Mouse (Mus musculus): ENCODE measurements at regions not wholly inside any gene's neighbourhood (a gene's known extent, or its start where the extent isn't known, plus 50 kb on each side); places are given as distances from the start of the nearest gene placed in this dataset.

GRCm38 (mm10) chr10:96236777-96237373 is 100.5 kb downstream of the Gm5426 start:
- Histone ChIP-seq H3K9me3 (ENCODE audit: control insufficient read depth, low read length) (no peaks in the 10 kb centered on the region; the same call in 1 of the 2 replicates), H3K4me2 (ENCODE audit: low read length) (no peak overlapping the region), H3K4me3 (replicated peaks; ENCODE audit: low read depth, low read length) (no peak overlapping the region), H3K4me1 (ENCODE audit: control insufficient read depth, insufficient read depth, low read length) (no peaks in the 10 kb centered on the region), H3K27me3 (ENCODE audit: control insufficient read depth, insufficient read depth, low read length) (no peaks in the 10 kb centered on the region), H3K9ac (replicated peaks; ENCODE audit: low read length) (no peak overlapping the region), H3K27ac (replicated peaks; ENCODE audit: low read depth, low read length) (no peak overlapping the region), H3K36me3 (ENCODE audit: control insufficient read depth, insufficient read depth, low read length) (no peaks in the 10 kb centered on the region)
- WGBS = 93% methylated on average over 6 of the region's 6 CpGs
- no peak for DNase-seq
- ATAC-seq (ENCODE audit: low FRiP score, low TSS enrichment) = no peak

GRCm38 (mm10) chr10:96237572-96238130 is 101.2 kb downstream of the Gm5426 start:
- no peak overlapping the region for H3K9ac ChIP-seq (replicated peaks; ENCODE audit: low read length)
- H3K4me2 ChIP-seq (ENCODE audit: low read length) = no peak overlapping the region
- no peak overlapping the region for H3K27ac ChIP-seq (replicated peaks; ENCODE audit: low read depth, low read length)
- H3K9me3 ChIP-seq (ENCODE audit: control insufficient read depth, low read length) = no peaks in the 10 kb centered on the region; the same call in 1 of the 2 replicates
- H3K36me3 ChIP-seq (ENCODE audit: control insufficient read depth, insufficient read depth, low read length) = no peaks in the 10 kb centered on the region
- H3K27me3 ChIP-seq (ENCODE audit: control insufficient read depth, insufficient read depth, low read length) = no peaks in the 10 kb centered on the region
- no peak overlapping the region for H3K4me3 ChIP-seq (replicated peaks; ENCODE audit: low read depth, low read length)
- WGBS = 94% methylated on average over 5 of the region's 5 CpGs
- DNase-seq = no peak
- no peak for ATAC-seq (ENCODE audit: low FRiP score, low TSS enrichment)
- no peaks in the 10 kb centered on the region for H3K4me1 ChIP-seq (ENCODE audit: control insufficient read depth, insufficient read depth, low read length)

- Histone ChIP-seq H3K36me3 (ENCODE audit: control insufficient read depth, insufficient read depth, low read length) (no peaks in the 10 kb centered on the region), H3K27me3 (ENCODE audit: control insufficient read depth, insufficient read depth, low read length) (no peaks in the 10 kb centered on the region), H3K4me3 (replicated peaks; ENCODE audit: low read depth, low read length) (no peak overlapping the region), H3K4me2 (ENCODE audit: low read length) (no peak overlapping the region), H3K4me1 (ENCODE audit: control insufficient read depth, insufficient read depth, low read length) (no peaks in the 10 kb centered on the region), H3K27ac (replicated peaks; ENCODE audit: low read depth, low read length) (no peak overlapping the region), H3K9ac (replicated peaks; ENCODE audit: low read length) (no peak overlapping the region), H3K9me3 (ENCODE audit: control insufficient read depth, low read length) (no peaks in the 10 kb centered on the region; the same call in 1 of the 2 replicates)
- 91% methylated on average over 4 of the region's 4 CpGs for WGBS
- ATAC-seq (ENCODE audit: low FRiP score, low TSS enrichment) (no peak), DNase-seq (no peak)
Measured at GRCm38 (mm10) chr10:96238251-96238650, 101.8 kb downstream of the Gm5426 start.

- 87% methylated on average over 3 of the region's 3 CpGs for WGBS
- ATAC-seq (ENCODE audit: low FRiP score, low TSS enrichment) = no peak
Measured at GRCm38 (mm10) chr10:96238850-96239249, 102.4 kb downstream of the Gm5426 start.

GRCm38 (mm10) chr10:96240591-96240990 is 104.2 kb downstream of the Gm5426 start:
- H3K27ac ChIP-seq (replicated peaks; ENCODE audit: low read depth, low read length) = no peak overlapping the region
- H3K27me3 ChIP-seq (ENCODE audit: control insufficient read depth, insufficient read depth, low read length) = no peaks in the 10 kb centered on the region
- no peak overlapping the region for H3K4me2 ChIP-seq (ENCODE audit: low read length)
- no peaks in the 10 kb centered on the region for H3K4me1 ChIP-seq (ENCODE audit: control insufficient read depth, insufficient read depth, low read length)
- no peaks in the 10 kb centered on the region; the same call in 1 of the 2 replicates for H3K9me3 ChIP-seq (ENCODE audit: control insufficient read depth, low read length)
- H3K4me3 ChIP-seq (replicated peaks; ENCODE audit: low read depth, low read length) = no peak overlapping the region
- no peak for ATAC-seq (ENCODE audit: low FRiP score, low TSS enrichment)
- 92% methylated on average over 4 of the region's 4 CpGs for WGBS
- H3K9ac ChIP-seq (replicated peaks; ENCODE audit: low read length) = no peak overlapping the region
- H3K36me3 ChIP-seq (ENCODE audit: control insufficient read depth, insufficient read depth, low read length) = no peaks in the 10 kb centered on the region
- no peak for DNase-seq

More at GRCm38 (mm10) chr10:96238850-96239249, 102.4 kb downstream of the Gm5426 start:
- no peak overlapping the region for H3K4me2 ChIP-seq (ENCODE audit: low read length)
- no peak overlapping the region for H3K9ac ChIP-seq (replicated peaks; ENCODE audit: low read length)
- DNase-seq = no peak
- H3K4me1 ChIP-seq (ENCODE audit: control insufficient read depth, insufficient read depth, low read length) = no peaks in the 10 kb centered on the region
- no peak overlapping the region for H3K27ac ChIP-seq (replicated peaks; ENCODE audit: low read depth, low read length)
- no peaks in the 10 kb centered on the region for H3K36me3 ChIP-seq (ENCODE audit: control insufficient read depth, insufficient read depth, low read length)
- H3K27me3 ChIP-seq (ENCODE audit: control insufficient read depth, insufficient read depth, low read length) = no peaks in the 10 kb centered on the region
- no peak overlapping the region for H3K4me3 ChIP-seq (replicated peaks; ENCODE audit: low read depth, low read length)
- no peaks in the 10 kb centered on the region; the same call in 1 of the 2 replicates for H3K9me3 ChIP-seq (ENCODE audit: control insufficient read depth, low read length)

- no peak overlapping the region for H3K4me3 ChIP-seq (replicated peaks; ENCODE audit: low read depth, low read length)
- H3K27ac ChIP-seq (replicated peaks; ENCODE audit: low read depth, low read length) = no peak overlapping the region
- no peak overlapping the region for H3K4me2 ChIP-seq (ENCODE audit: low read length)
- DNase-seq (no peak), ATAC-seq (ENCODE audit: low FRiP score, low TSS enrichment) (no peak)
- no peak overlapping the region for H3K9ac ChIP-seq (replicated peaks; ENCODE audit: low read length)
- no peaks in the 10 kb centered on the region for H3K9me3 ChIP-seq (ENCODE audit: control insufficient read depth, low read length)
- H3K4me1 ChIP-seq (ENCODE audit: control insufficient read depth, insufficient read depth, low read length) = no peaks in the 10 kb centered on the region
- no peaks in the 10 kb centered on the region for H3K36me3 ChIP-seq (ENCODE audit: control insufficient read depth, insufficient read depth, low read length)
- no peaks in the 10 kb centered on the region for H3K27me3 ChIP-seq (ENCODE audit: control insufficient read depth, insufficient read depth, low read length)
Measured at GRCm38 (mm10) chr10:96253671-96254070, 117.3 kb downstream of the Gm5426 start.

- ATAC-seq (ENCODE audit: low FRiP score, low TSS enrichment) = no peak
- no peak overlapping the region for H3K4me3 ChIP-seq (replicated peaks; ENCODE audit: low read depth, low read length)
- no peaks in the 10 kb centered on the region for H3K36me3 ChIP-seq (ENCODE audit: control insufficient read depth, insufficient read depth, low read length)
- WGBS = 76% methylated on average over 2 of the region's 2 CpGs
- no peak overlapping the region for H3K27ac ChIP-seq (replicated peaks; ENCODE audit: low read depth, low read length)
- H3K4me2 ChIP-seq (ENCODE audit: low read length) = no peak overlapping the region
- H3K9me3 ChIP-seq (ENCODE audit: control insufficient read depth, low read length) = no peaks in the 10 kb centered on the region
- DNase-seq = no peak
- no peaks in the 10 kb centered on the region for H3K27me3 ChIP-seq (ENCODE audit: control insufficient read depth, insufficient read depth, low read length)
- H3K4me1 ChIP-seq (ENCODE audit: control insufficient read depth, insufficient read depth, low read length) = no peaks in the 10 kb centered on the region
- no peak overlapping the region for H3K9ac ChIP-seq (replicated peaks; ENCODE audit: low read length)
Measured at GRCm38 (mm10) chr10:96254250-96254862, 118.0 kb downstream of the Gm5426 start.

- Histone ChIP-seq H3K4me1 (ENCODE audit: control insufficient read depth, insufficient read depth, low read length) (no peaks in the 10 kb centered on the region), H3K4me3 (replicated peaks; ENCODE audit: low read depth, low read length) (no peak overlapping the region), H3K4me2 (ENCODE audit: low read length) (no peak overlapping the region), H3K9me3 (ENCODE audit: control insufficient read depth, low read length) (no peaks in the 10 kb centered on the region), H3K27ac (replicated peaks; ENCODE audit: low read depth, low read length) (no peak overlapping the region), H3K9ac (replicated peaks; ENCODE audit: low read length) (no peak overlapping the region), H3K27me3 (ENCODE audit: control insufficient read depth, insufficient read depth, low read length) (no peaks in the 10 kb centered on the region), H3K36me3 (ENCODE audit: control insufficient read depth, insufficient read depth, low read length) (no peaks in the 10 kb centered on the region)
- 87% methylated on average over 7 of the region's 7 CpGs for WGBS
- ATAC-seq (ENCODE audit: low FRiP score, low TSS enrichment) (no peak), DNase-seq (no peak)
Measured at GRCm38 (mm10) chr10:96257935-96258334, 121.5 kb downstream of the Gm5426 start.

- Histone ChIP-seq H3K9ac (replicated peaks; ENCODE audit: low read length) (no peak overlapping the region), H3K27ac (replicated peaks; ENCODE audit: low read depth, low read length) (no peak overlapping the region), H3K27me3 (ENCODE audit: control insufficient read depth, insufficient read depth, low read length) (no peaks in the 10 kb centered on the region), H3K4me2 (ENCODE audit: low read length) (no peak overlapping the region), H3K4me3 (replicated peaks; ENCODE audit: low read depth, low read length) (no peak overlapping the region), H3K9me3 (ENCODE audit: control insufficient read depth, low read length) (no peaks in the 10 kb centered on the region), H3K36me3 (ENCODE audit: control insufficient read depth, insufficient read depth, low read length) (no peaks in the 10 kb centered on the region), H3K4me1 (ENCODE audit: control insufficient read depth, insufficient read depth, low read length) (0 out of 2 replicates have a peak, but pooled peaks cover 3% of the 10 kb centered on the region)
- peak; percentile 12 for DNase-seq
- WGBS = 80% methylated on average over 10 of the region's 10 CpGs
- no peak for ATAC-seq (ENCODE audit: low FRiP score, low TSS enrichment)
Measured at GRCm38 (mm10) chr10:96259242-96259641, 122.8 kb downstream of the Gm5426 start.

Data from midbrain, embryonic 14.5 days (tissue).